Mouse (Mus musculus) CH12.LX (cell line): Measurements from ENCODE around the gene Uchl3. TPM values are rescaled to one million over a fixed set of nuclear protein-coding genes. Genes with fewer than 3 reads are reported as not detected.
A peak's percentile ranks its signal among the peaks of the same experiment; 100 is the strongest.

Source experiments
- DNase-seq: peaks from one replicate; pipeline ENCODE4 v3.0.0-alpha.2; 2013; ENCODE audit errors: extremely low read depth
- H3K27ac ChIP-seq: 2 replicates; pipeline ENCODE4 v1.5.1; 2012; ENCODE audit warnings: low read depth, mild to moderate bottlenecking, control low read depth, moderate library complexity; ENCODE audit not compliant: insufficient read depth
- H3K27me3 ChIP-seq: replicated peaks from 2 replicates; pipeline ENCODE3; 2012; ENCODE audit warnings: inconsistent platforms
- H3K36me3 ChIP-seq, 2 experiments: replicated peaks in 1 of 2; 2 replicates each; pipeline versions ENCODE3 to v1.6.1; 2012; ENCODE audit warnings: inconsistent platforms in 1 of 2, low read length in 1 of 2, mild to moderate bottlenecking in 1 of 2, mixed read lengths in 1 of 2, moderate library complexity in 1 of 2; ENCODE audit not compliant: control insufficient read depth in 1 of 2, insufficient read depth in 1 of 2
- H3K4me1 ChIP-seq, 2 experiments: 2 replicates each; pipeline ENCODE4 v1.6.1; 2012; ENCODE audit warnings: inconsistent platforms in 1 of 2, moderate library complexity in 1 of 2; ENCODE audit not compliant: insufficient read depth in 2 of 2, control insufficient read depth in 1 of 2
- H3K4me2 ChIP-seq: 2 replicates; pipeline ENCODE4 v1.6.1; 2012; ENCODE audit warnings: low read depth, mild to moderate bottlenecking, control low read depth; ENCODE audit not compliant: poor library complexity, insufficient read depth, severe bottlenecking
- H3K4me3 ChIP-seq, 3 experiments: fragments of 150-350 bp in 1 of 3; sonication (generic) in 1 of 3; replicated peaks in 1 of 3; 2 replicates each; pipeline versions ENCODE3 to v1.5.1; 2011 to 2012; ENCODE audit warnings: low read depth in 2 of 3, low read length in 2 of 3, mild to moderate bottlenecking in 2 of 3, moderate library complexity in 2 of 3, control low read depth in 1 of 3, improper control_type of control experiment in 1 of 3, inconsistent platforms in 1 of 3, mixed read lengths in 1 of 3; ENCODE audit not compliant: poor library complexity in 1 of 3
- H3K79me2 ChIP-seq: replicated peaks from 2 replicates; pipeline ENCODE4 v1.6.1; 2012; ENCODE audit warnings: mild to moderate bottlenecking, moderate library complexity; ENCODE audit not compliant: control insufficient read depth, poor library complexity, insufficient read depth, severe bottlenecking; ENCODE audit errors: extremely low read depth
- H3K9ac ChIP-seq: 2 replicates; pipeline ENCODE4 v1.6.1; 2012; ENCODE audit warnings: low read depth, mild to moderate bottlenecking, control low read depth, moderate library complexity; ENCODE audit not compliant: insufficient read depth
- H3K9me3 ChIP-seq: replicated peaks from 2 replicates; pipeline ENCODE3; 2012; ENCODE audit warnings: low read length, inconsistent platforms, mixed read lengths
- BHLHE40 ChIP-seq: IDR thresholded peaks from 2 replicates; pipeline ENCODE4 v1.6.1; 2011; ENCODE audit warnings: mild to moderate bottlenecking, low read depth, low read length, improper control_type of control experiment
- CHD1 ChIP-seq: IDR thresholded peaks from 2 replicates; pipeline ENCODE4 v1.6.1; 2012; ENCODE audit warnings: low read depth, low read length, improper control_type of control experiment, inconsistent platforms
- CTCF ChIP-seq, 2 experiments: IDR thresholded peaks in 1 of 2; conservative IDR thresholded peaks in 1 of 2; 2 replicates each; pipeline ENCODE4 v1.5.1; 2011 to 2012; ENCODE audit warnings: low read depth in 2 of 2, low read length in 2 of 2, improper control_type of control experiment in 1 of 2, inconsistent platforms in 1 of 2, mild to moderate bottlenecking in 1 of 2, moderate library complexity in 1 of 2
- E2F4 ChIP-seq: IDR thresholded peaks from 2 replicates; pipeline ENCODE4 v1.6.1; 2011; ENCODE audit warnings: low read depth, low read length, improper control_type of control experiment; ENCODE audit not compliant: insufficient replicate concordance
- ELF1 ChIP-seq: IDR thresholded peaks from 2 replicates; pipeline ENCODE4 v1.6.1; 2014; ENCODE audit warnings: low read depth, mild to moderate bottlenecking, inconsistent platforms, low read length, improper control_type of control experiment
- EP300 ChIP-seq: IDR thresholded peaks from 2 replicates; pipeline ENCODE4 v1.6.1; 2011; ENCODE audit warnings: low read length, improper control_type of control experiment
- ETS1 ChIP-seq: conservative IDR thresholded peaks from 2 replicates; pipeline ENCODE4 v1.6.1; 2012; ENCODE audit warnings: low read depth, mild to moderate bottlenecking, inconsistent platforms, low read length, improper control_type of control experiment, moderate library complexity
- GABPA ChIP-seq: IDR thresholded peaks from 2 replicates; pipeline ENCODE4 v1.6.1; 2012; ENCODE audit warnings: low read depth, low read length, improper control_type of control experiment, inconsistent platforms; ENCODE audit not compliant: insufficient replicate concordance
- KAT2A ChIP-seq: IDR thresholded peaks from 2 replicates; pipeline ENCODE4 v1.6.1; 2012; ENCODE audit warnings: low read length, improper control_type of control experiment, inconsistent platforms; ENCODE audit not compliant: insufficient replicate concordance
- MXI1 ChIP-seq: IDR thresholded peaks from 2 replicates; pipeline ENCODE4 v1.6.1; 2011; ENCODE audit warnings: mild to moderate bottlenecking, low read depth, low read length, improper control_type of control experiment
- MYC ChIP-seq: IDR thresholded peaks from 2 replicates; pipeline ENCODE4 v1.6.1; 2011; ENCODE audit warnings: low read depth, mild to moderate bottlenecking, improper control_type of control experiment, low read length
- NRF1 ChIP-seq: IDR thresholded peaks from 2 replicates; pipeline ENCODE4 v1.6.1; 2014; ENCODE audit warnings: low read depth, mild to moderate bottlenecking, inconsistent platforms, low read length, improper control_type of control experiment, moderate library complexity
- POLR2A ChIP-seq: IDR thresholded peaks from 2 replicates; pipeline ENCODE4 v1.6.1; 2011; ENCODE audit warnings: low read depth, mild to moderate bottlenecking, improper control_type of control experiment, low read length
- RAD21 ChIP-seq: IDR thresholded peaks from 2 replicates; pipeline ENCODE4 v1.6.1; 2011; ENCODE audit warnings: low read depth, mild to moderate bottlenecking, low read length, improper control_type of control experiment, moderate library complexity
- SIN3A ChIP-seq: IDR thresholded peaks from 2 replicates; pipeline ENCODE4 v1.6.1; 2012; ENCODE audit warnings: low read length, improper control_type of control experiment, inconsistent platforms
- TBP ChIP-seq: conservative IDR thresholded peaks from 2 replicates; pipeline ENCODE4 v1.6.1; 2011; ENCODE audit warnings: low read depth, low read length, improper control_type of control experiment
- TCF12 ChIP-seq: IDR thresholded peaks from 2 replicates; pipeline ENCODE4 v1.6.1; 2014; ENCODE audit warnings: low read depth, mild to moderate bottlenecking, inconsistent platforms, low read length, improper control_type of control experiment
- UBTF ChIP-seq: IDR thresholded peaks from 2 replicates; pipeline ENCODE4 v1.6.1; 2012; ENCODE audit warnings: low read depth, mild to moderate bottlenecking, inconsistent platforms, low read length, improper control_type of control experiment, moderate library complexity
- USF1 ChIP-seq: IDR thresholded peaks from 2 replicates; pipeline ENCODE4 v1.6.1; 2014; ENCODE audit warnings: low read depth, mild to moderate bottlenecking, inconsistent platforms, low read length, improper control_type of control experiment
- USF2 ChIP-seq: conservative IDR thresholded peaks from 2 replicates; pipeline ENCODE4 v1.6.1; 2011; ENCODE audit warnings: low read depth, low read length, improper control_type of control experiment
- dilution Hi-C: fragments of 300-500 bp; cut with MboI; formaldehyde crosslinking; loops from 2 replicates; pipeline ENCODE4 v1.14.3; 2020; ENCODE audit warnings: low sequenced_read_pairs; ENCODE audit not compliant: extremely low pct_unique_long_range_greater_than_20kb, extremely low pct_ligation_motif_present
- in situ Hi-C: fragments of 300-500 bp; cut with MboI; formaldehyde crosslinking; loops from 3 replicates; pipeline ENCODE4 v1.14.3; 2019; ENCODE audit warnings: low sequenced_read_pairs, low pct_ligation_motif_present, low pct_unique_long_range_greater_than_20kb, mixed read lengths
- polyA plus RNA-seq: library from polyadenylated mRNA; unstranded; fragments of >175 nt; gene quantifications from 2 replicates; pipeline ENCODE4 v1.2.1, GENCODE M21; 2012; ENCODE audit warnings: low read depth; ENCODE audit not compliant: insufficient read length
- total RNA-seq, 2 experiments: library from RNA; depleted of rRNA; stranded (reverse); fragments of 300-350 nt in 1 of 2; fragments of >200 nt in 1 of 2; gene quantifications; 2 replicates each; pipeline ENCODE4 v1.2.3; 2012 to 2014

The Uchl3 gene
- total and polyA plus RNA-seq, 3 experiments, result 101 to 326 (median 169) TPM

DNA sequence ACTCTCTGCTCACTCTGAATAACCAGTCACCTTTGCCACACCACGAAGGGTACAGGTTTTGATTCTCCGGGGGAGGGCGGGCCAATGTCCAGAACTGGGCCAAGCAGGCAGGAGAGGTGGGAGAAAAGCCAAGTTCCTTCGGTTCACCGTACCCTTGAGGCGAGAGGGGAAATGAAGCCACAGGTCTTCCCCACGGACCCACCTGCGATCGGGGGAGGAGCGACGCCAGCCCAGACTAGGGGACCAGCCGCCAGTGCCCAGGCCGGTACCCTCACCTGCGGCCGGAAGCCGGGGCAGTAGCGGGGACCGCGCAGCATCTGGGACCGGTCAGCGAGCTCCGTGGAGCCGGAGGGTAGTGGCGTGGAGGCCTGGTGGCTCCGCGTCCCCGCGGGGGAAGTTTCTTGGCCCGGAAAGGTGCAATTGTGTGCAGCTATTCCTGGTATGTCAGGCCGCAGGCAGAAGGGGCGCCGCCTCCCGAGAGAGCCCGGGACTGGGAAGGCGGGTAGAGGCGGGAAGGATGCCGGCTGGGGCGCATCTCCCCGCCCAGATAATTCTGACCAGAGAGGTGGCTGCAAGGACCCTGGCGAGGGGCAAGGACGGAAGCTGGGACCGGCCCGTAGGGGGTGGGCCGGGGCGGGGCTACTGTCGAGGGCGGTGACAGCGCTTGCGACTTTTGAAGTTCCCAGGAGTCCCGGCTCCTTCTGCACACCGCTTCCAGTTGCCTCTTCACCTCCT, 75.6 kb downstream of the Uchl3 start, which contains the start of the genes Gm9922 and Lmo7:
Gm9922 (minus strand) TSS at position 578 of the 735 bp plus-strand sequence.
Lmo7 (plus strand) TSS at position 721 of the 735 bp plus-strand sequence.
- H3K4me1 ChIP-seq, result peaks cover 0 to 40% of the 10 kb centered on the region in 2 experiments; a peak in 3 of 4 replicates
- no peaks in the 10 kb centered on the region for H3K9me3 ChIP-seq
- H3K27ac ChIP-seq, result no peak within 1 kb of the TSS
- peak; percentile 52 for DNase-seq
- H3K27me3 ChIP-seq, result no peaks in the 10 kb centered on the region
- in situ Hi-C loops, result no loop called here
- no peaks in the 10 kb centered on the region for H3K79me2 ChIP-seq
- TF ChIP-seq UBTF, result 0 out of 2 replicates have a peak, but pooled peaks have one; percentile 33
- no peak for TF ChIP-seq KAT2A
- no peak for TF ChIP-seq E2F4
- TF ChIP-seq NRF1, result peak; percentile 20; the same call in 1 of the 2 replicates
- no peak for TF ChIP-seq BHLHE40
- TF ChIP-seq TBP, result 0 out of 2 replicates have a peak, but pooled peaks have one; percentile 38
- TF ChIP-seq ELF1, result 0 out of 2 replicates have a peak, but pooled peaks have one; percentile 39
- TF ChIP-seq GABPA, result no peak
- TF ChIP-seq POLR2A, result peak; percentile 41
- H3K4me2 ChIP-seq, result peak within 1 kb of the TSS; percentile 83
- dilution Hi-C loops, result no loop called here
- H3K36me3 ChIP-seq, result no peaks in the 10 kb centered on the region
- peak within 1 kb of the TSS; percentile 24; the same call in 1 of the 2 replicates for H3K9ac ChIP-seq
- peak within 1 kb of the TSS; percentile 68 to 75 (median 74) for H3K4me3 ChIP-seq

DNA sequence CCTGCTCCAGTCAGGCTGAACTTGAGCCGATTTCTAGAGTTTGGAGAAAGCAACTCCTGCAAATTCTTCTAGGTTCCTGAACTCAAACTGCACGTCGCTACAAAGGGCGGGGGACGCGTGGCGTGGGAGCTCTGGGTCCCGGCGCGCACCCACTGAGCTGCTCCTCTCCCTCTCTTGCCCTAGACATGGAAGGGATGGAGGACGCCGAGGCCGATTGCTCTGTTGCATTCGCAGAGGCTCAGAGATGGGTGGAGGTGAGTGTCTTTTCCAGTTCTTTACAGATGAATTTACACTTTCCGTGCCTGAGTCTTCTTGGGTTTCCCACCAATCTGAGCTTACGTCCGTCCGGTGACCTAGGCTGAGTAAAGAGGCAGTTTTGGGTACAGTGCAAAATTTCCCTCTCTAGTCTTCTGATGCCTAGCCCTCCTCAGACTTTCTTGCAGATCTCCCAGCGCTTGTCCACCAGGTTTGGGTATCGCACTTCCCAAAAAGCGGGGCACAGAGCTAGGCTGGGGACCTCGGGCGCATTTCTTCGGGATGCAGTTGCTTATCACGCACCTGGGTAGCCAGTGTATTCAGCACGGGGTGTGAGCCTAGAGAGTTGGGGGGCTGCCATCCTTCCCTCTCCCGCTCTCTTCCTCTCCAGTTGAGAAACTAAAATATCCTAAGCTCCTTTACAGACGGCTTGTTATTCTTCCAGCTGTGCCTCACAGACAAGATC, 76.4 kb downstream of the Uchl3 start:
- DNase-seq, result no peak
- no peaks in the 10 kb centered on the region for H3K9me3 ChIP-seq
- peaks cover 0 to 40% of the 10 kb centered on the region in 2 experiments; a peak in 3 of 4 replicates for H3K4me1 ChIP-seq
- no peaks in the 10 kb centered on the region for H3K27me3 ChIP-seq
- H3K79me2 ChIP-seq, result no peaks in the 10 kb centered on the region
- no peak for TF ChIP-seq TCF12
- TF ChIP-seq ETS1, result no peak
- TF ChIP-seq NRF1, result no peak
- no peak for TF ChIP-seq MXI1
- TF ChIP-seq EP300, result no peak
- no peak for TF ChIP-seq CHD1
- TF ChIP-seq SIN3A, result no peak
- no peak for TF ChIP-seq CTCF (conservative IDR thresholded peaks at IDR 0.05 in 1 of 2, IDR thresholded peaks at IDR 0.05 in 1 of 2; ENCODE audit: low read depth in 2 of 2, low read length in 2 of 2)
- TF ChIP-seq KAT2A, result no peak
- TF ChIP-seq USF2, result no peak
- no peak for TF ChIP-seq RAD21
- TF ChIP-seq E2F4, result no peak
- TF ChIP-seq MYC, result no peak
- no peak for TF ChIP-seq UBTF
- no peak for TF ChIP-seq USF1
- H3K4me3 ChIP-seq, result peak overlapping the region; percentile 68 to 75 (median 74)
- no peaks in the 10 kb centered on the region for H3K36me3 ChIP-seq
- dilution Hi-C loops, result no loop called here
- peak overlapping the region; percentile 83 for H3K4me2 ChIP-seq
- peak overlapping the region; percentile 13; the same call in 1 of the 2 replicates for H3K9ac ChIP-seq
- in situ Hi-C loops, result no loop called here
- H3K27ac ChIP-seq, result no peak overlapping the region
